Mouse (Mus musculus) layer of hippocampus, postnatal 14 days (tissue): ENCODE results near the gene Eif4a3. TPM values are rescaled to one million over a fixed set of nuclear protein-coding genes. Genes with fewer than 3 reads are reported as not detected.

Experiments used
- DNase-seq, 2 experiments: peaks; one replicate each; pipeline ENCODE4 v3.0.0; 2021 to 2022; ENCODE audit warnings: low spot score in 2 of 2, mixed read lengths in 1 of 2
- long read RNA-seq, 2 experiments: library from polyadenylated mRNA; stranded (forward); transcript quantifications; one replicate each; pipeline ENCODE4 v2.0.0; 2021
- total RNA-seq, 2 experiments: library from RNA; stranded (reverse); gene quantifications; 2 replicates each; pipeline ENCODE4 v1.2.3; 2021

The Eif4a3 gene
- total RNA-seq, result 10 to 100 TPM; 90.1 to 91.0 TPM
- long read RNA-seq, experiment 1, transcript Eif4a3-201 (12 exons, 1,509 nt), result major isoform, 154 of 173 reads
- long read RNA-seq, experiment 1, partial matches to known transcripts, result 11 of 173 reads
- long read RNA-seq, experiment 1, other reads (novel, unspliced or antisense), result 6 of 173 reads
- long read RNA-seq, experiment 2, transcript Eif4a3-201 (12 exons, 1,509 nt), result major isoform, 193 of 209 reads
- long read RNA-seq, experiment 2, partial matches to known transcripts, result 8 of 209 reads
- long read RNA-seq, experiment 2, other reads (novel, unspliced or antisense), result 8 of 209 reads

DNA sequence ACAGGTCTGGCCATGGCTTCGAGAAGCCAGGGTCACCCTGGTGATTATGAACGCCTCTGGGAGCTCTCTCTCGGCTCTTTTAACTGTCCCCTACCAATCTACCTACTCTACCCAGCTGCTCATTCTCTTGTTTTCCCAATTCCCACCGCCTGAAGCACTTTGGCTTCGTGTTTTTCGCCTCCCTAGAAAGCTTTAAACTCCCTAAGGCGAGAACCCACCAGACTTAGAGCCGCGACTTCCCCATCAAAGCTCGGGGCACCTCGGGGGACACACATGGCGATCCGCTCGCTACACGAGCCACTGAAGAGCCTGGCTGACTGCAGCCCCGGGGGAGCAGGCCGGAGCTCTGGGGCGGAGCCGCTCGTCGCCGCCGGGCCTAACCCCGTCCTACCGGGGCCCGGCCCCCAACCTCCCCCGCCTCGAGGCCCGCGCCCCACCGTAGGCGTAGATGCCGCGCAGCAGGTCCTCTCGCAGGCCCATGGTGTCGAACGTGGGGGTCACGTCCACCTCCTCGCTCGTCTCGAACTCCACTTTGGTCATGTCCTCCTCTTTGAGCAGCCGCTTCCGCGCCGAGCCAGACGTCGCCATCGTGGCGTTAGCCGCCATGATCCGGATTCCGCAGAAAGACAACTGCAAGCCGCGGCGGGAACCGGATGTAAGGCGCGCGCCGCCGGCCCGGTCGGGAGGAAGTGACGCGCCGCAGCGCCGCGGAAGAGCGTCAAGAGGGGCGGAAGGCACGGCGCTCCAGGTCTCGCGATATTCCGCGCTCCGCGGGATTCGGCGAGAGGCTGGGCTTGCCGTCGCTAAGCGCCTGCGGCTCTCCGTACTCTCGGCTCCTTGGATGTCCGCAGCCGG lies at the start of gene Eif4a3:
TSS of gene Eif4a3 (minus strand) at position 699 of the 855 bp plus-strand sequence.
- DNase-seq, result peak; percentile 94 to 95

- no peak for DNase-seq
Observed at GRCm38 (mm10) chr11:119347125-119347524, 47.2 kb upstream of the Eif4a3 start.

DNA sequence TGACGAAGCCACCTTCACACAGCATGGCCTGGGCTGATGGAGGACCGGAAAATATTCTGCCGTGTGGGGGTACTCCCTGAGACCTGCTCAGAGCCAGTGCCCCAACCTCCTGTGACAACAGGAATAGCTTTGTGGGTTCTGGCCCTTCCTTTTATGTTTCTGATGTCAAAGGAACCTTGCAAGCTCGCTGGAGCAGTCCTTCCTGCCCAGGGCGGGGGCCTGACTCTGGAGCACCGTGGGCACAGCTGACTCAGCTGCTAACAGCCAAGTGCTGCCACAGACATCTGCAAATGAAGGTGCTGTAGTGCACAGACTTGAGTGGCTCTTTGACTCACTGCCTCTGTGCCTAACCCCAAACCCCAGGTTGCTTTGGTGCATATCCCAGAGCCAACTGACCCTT lies 45.0 kb upstream of the Eif4a3 start:
- no peak for DNase-seq

- no peak for DNase-seq
Observed at GRCm38 (mm10) chr11:119344178-119344577, 44.3 kb upstream of the Eif4a3 start.

DNA sequence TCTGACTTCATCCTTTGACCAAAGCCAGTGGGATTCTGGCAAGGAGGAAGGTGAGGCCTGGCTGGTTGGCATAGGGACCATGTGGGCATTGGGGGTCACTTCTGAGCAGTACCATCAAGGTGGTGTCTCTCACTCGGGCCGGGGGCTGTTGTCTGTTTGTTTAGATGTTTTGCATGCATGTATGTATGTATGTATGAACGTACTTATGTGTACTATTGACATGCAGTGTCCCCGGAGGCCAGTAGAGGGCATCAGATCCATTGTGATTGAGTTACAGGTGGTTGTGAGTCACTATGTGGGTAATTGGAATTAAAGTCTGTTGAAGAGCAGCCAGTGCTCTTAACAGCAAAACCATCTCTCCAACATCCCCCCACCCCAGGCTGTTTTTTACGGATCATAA lies 39.7 kb upstream of the Eif4a3 start:
- DNase-seq, result peak; percentile 64 to 79

- DNase-seq, result no peak
Observed at GRCm38 (mm10) chr11:119339179-119339578, 39.3 kb upstream of the Eif4a3 start.

GRCm38 (mm10) chr11:119338271-119339059 lies 38.6 kb upstream of the Eif4a3 start:
- DNase-seq, result no peak

GRCm38 (mm10) chr11:119331970-119332369 lies 32.1 kb upstream of the Eif4a3 start:
- DNase-seq, result no peak

DNA sequence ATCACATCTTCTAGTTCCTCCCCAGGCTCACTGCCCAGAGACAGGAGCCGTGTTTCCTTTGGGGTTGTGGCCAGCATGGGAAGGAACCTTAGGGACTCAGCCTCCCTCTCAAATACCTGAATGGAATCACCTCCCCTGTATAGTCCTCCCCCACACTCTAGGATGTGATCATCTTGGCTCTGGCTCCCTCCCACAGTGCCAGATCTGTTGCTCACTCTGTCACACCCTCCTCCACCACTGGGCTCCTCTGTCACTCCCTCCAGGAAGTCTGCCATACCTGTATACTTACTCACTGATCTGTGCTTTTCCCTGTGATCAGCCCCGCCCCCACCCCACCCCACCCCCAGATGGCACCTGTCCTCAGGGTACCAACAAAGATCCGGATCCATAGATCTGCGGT lies 30.7 kb upstream of the Eif4a3 start:
- no peak for DNase-seq

- no peak for DNase-seq
Observed at GRCm38 (mm10) chr11:119325068-119325467, 25.2 kb upstream of the Eif4a3 start.

DNA sequence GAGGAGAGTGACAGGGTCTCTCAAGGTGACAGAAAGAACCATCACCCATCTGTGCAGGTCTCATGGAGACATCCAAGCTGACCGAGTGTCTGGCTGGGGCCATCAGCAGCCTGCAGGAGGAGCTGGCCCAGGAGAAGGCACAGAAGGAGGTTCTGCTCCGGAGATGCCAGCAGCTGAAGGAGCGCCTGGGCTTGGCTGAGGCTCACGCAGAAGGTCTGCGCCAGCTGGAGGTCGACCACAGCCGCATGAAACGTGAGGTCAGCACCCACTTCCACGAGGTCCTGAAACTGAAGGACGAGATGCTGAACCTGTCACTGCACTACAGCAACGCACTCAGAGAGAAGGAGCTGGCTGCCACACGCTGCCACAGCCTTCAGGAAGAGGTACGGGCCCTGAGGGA lies 22.6 kb upstream of the Eif4a3 start:
- DNase-seq, result no peak

GRCm38 (mm10) chr11:119316720-119317119 lies 16.8 kb upstream of the Eif4a3 start:
- no peak for DNase-seq

DNA sequence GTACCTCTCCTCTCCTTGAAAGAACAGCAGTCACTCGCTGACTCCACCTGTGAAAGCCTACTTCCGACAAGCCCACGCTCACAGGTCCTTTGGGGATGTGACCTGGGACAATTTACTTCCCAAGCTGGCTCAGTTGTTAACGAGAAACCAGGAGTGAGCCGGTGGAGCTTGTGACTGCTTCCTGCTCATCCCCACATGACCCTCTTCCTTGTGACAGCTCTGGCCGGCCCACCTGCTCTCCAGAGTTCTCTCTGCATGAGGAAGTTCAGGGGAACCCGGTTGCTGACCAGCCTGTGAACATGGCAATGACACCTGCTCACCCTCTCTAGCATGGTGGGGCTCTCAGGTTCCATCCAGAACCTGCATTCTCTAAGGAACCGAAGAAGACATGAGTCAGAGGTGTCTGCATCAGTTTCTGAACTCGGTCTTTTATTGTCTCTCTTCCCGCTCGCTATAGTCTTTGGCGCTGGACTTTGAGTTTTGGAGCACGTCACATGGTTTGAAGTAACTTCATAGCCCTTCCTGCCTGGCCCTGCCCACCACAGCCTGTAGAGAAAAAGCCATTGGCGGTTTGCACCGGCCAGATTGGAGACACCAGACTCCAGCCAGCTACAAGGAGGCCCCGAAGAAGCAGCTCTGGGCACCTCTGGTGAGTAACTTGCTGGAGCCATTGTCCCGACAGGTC lies 14.5 kb upstream of the Eif4a3 start:
- DNase-seq, result no peak

DNA sequence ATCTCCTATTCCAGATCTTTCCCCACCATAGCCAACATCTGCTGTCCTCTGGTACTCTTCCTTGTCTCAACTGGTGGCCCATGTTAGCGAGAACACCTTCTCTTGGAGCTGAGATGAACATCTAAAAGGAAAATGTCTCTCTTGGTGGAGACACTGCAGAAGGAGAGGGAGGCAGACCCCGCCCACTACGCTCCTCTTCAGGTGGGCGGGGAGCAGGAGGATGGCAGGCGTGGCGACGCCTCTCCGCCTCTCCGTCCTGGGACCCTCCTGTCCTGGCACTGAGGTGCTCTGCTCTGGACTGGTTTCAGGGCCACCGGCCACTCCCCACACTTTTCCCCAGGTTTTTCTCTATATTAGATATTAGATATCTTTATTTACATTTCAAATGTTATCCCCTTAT lies 10.7 kb upstream of the Eif4a3 start:
- DNase-seq, result no peak

DNA sequence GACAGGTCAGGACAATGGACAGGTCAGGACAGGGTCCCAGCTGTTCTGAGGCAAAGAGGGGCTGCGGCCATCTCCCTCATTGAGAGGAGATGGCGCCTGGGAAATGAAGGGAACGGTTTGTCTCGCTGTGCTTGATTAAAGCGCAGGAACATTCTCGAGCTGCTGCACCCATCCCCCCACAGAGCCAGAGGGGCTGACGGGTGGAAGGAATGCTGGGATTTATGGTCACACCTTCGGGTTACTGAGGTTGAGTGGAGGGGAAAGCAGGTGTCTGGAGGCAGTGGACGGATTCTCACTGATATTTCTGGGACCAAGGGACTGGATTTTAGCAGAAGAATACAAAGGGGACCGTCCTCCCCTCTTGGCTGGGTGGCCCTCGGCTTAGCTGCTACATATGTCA lies 8.0 kb upstream of the Eif4a3 start:
- no peak for DNase-seq

- no peak for DNase-seq
Observed at GRCm38 (mm10) chr11:119307658-119307867, 7.7 kb upstream of the Eif4a3 start, which contains the start of gene Card14. Card14 (plus strand) TSS chr11:119307768.

DNA sequence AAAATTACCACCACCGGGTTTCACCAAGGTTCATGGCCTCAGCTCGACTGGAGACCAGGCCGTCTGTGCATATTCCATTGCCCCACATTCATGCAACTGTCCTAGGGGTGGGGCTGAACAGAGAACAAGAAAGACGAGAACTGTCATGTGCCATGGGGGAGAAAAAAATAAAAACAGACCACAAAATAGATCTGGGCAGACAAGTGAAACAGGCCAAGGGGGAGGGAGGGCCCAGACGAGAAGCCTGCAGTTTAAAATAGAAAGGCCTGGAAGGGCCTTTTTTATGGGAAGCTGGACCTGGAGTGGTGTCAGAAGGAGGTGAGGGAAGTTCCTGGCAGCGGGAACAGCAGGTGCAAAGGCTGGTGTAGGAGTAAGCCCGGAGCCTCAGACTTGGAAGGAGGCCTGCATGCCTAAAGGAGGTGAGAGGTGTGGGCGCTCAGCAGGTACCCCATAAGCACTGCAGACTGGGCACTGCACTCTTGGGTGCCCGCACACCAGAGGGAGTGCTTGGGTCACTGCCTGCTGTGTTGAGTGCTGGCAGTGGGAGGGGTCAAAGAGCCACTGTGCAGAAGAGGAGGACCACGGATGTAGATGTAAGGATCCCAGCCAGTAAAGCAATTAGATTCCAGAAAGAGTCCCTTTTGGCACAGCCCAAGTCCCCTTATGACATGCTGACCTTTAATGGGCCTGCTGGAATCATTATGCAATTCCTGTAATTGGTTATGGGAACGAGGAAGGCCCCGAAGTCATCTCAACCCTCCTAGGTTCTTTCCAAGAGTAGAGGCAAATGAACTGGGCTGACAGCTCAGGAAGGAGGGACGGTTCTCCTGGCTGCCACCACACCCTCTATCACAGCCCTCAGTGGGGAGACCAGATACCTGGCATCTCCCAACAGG lies 7.1 kb upstream of the Eif4a3 start:
- DNase-seq, result no peak

DNA sequence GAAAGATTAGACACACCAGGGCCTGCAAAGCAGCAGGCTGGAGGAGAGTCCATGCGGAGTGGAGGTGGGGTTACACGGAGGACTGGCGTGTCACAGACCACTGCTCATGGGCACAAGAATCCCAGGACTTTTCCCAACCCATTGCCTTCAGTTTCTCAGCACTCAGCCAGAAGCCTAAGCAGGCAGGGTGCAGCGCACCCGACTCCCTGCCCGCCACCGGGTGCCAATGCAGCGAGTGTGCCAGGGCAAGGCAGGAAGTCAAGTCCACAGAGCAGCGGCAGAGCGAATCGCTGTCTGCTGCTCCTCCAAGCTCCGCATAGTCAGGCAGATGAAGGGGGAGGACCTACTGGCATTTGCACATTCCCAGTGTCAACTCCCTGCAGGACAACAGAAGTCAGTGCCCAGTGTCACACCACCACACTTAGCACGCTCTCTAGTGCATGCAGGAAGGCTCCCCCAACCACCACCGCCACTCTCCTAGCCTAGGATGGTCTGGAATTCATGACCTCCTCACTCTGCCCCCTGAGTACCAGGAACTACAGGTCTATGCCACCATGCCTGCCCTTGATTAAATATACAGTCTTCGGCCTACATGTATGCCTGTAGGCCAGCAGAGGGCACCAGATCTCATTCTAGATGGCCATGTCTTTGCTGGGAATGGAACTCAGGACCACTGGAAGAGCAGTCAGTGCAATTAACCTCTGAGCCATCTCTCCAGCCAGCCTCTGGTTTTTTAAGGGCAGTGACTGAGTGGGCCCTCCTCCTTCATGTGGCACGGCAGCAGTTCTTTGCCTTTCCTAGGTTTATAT lies 5.2 kb upstream of the Eif4a3 start:
- DNase-seq, result peak in 1 of 2 experiments; percentile 38

DNA sequence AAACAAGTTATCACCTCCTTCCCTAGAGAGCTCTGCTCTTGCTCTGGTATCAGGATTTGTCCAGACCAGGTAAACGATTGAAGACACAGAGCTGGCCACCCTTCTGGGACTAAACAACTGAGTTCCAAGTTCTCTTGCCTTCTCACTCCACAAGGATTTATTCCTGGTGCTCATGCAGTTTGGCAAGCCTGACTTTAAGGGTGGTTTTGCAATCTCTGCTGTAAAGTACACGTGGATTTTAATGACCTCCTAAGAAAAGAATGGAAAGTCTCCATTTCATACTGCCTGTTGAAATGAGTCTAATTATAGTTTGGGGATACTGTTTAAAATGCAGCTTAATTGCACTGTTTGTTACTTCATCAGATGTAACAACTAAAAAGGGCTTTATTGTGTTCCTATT lies 1.1 kb upstream of the Eif4a3 start:
- no peak for DNase-seq
